ENCODE assay signal across 9 mouse cellular contexts in the genomic region with DNA sequence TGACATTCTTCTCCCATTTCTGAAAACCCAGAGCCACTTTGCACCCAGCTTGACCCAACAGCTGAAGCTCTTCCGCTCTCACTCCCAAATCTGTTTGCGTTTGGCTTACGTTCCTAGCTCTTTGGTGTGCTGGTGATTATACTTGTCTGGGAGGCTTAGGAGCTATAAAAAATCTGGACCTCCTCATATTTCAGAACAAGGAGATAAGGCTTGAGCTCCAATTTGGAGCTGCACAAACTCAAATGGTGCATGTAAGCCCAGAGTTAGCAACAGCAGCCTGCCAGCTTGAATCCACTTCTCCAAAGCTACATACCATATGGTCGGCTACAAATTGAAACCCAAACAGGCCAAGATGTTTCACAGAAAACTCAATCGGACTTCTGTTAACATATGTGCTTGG.
A peak's percentile ranks its signal among the peaks of the same experiment; 100 is the strongest.
DNase-seq lines count a peak whose midpoint lies in the region; ATAC-seq lines count a peak whose summit lies in the region.
"Had no signal": no experiment of that assay in that cellular context is flagged by ENCODE, and none has a peak within 500 bp of the region (broad histone marks: within the 10 kb centered on the region; RNA-seq: fewer than 3 reads in every experiment).

No protein-coding gene starts in this region.

- no peak overlapping the region for H3K4me3 ChIP-seq in heart, embryonic 15.5 days
- H3K4me3 ChIP-seq: limb, embryonic 12.5 days had no signal

- no peaks in the 10 kb centered on the region for H3K36me3 ChIP-seq in heart, embryonic 15.5 days
- H3K36me3 ChIP-seq: limb, embryonic 12.5 days had no signal

- WGBS in heart, embryonic 15.5 days = 43% methylated on average over 5 of the region's 5 CpGs

- H3K9me3 ChIP-seq in heart, embryonic 15.5 days (replicated peaks) = no peaks in the 10 kb centered on the region
- H3K9me3 ChIP-seq: limb, embryonic 12.5 days had no signal

- no peak overlapping the region for H3K9ac ChIP-seq in heart, embryonic 15.5 days
- H3K9ac ChIP-seq: limb, embryonic 12.5 days had no signal

- no peaks in the 10 kb centered on the region for H3K4me1 ChIP-seq in heart, embryonic 15.5 days (replicated peaks)

- no peak overlapping the region for H3K4me2 ChIP-seq in heart, embryonic 15.5 days
- H3K4me2 ChIP-seq: limb, embryonic 12.5 days had no signal

- no peaks in the 10 kb centered on the region for H3K27me3 ChIP-seq in heart, embryonic 15.5 days
- H3K27me3 ChIP-seq: limb, embryonic 12.5 days had no signal

- no peak for ATAC-seq in heart, embryonic 15.5 days (replicated peaks; ENCODE audit: insufficient number of reproducible peaks, insufficient read depth, low FRiP score, low read depth)
- no peak for ATAC-seq in inflammation-experienced regulatory T-cells, adult 6 months
- no peak for ATAC-seq in activated CD4-positive, CD25-positive, alpha-beta regulatory T cell, adult 4 months

- DNase-seq in layer of hippocampus, adult 18-20 months (ENCODE audit: low spot score in 2 of 2) = peak; percentile 33 to 53
- DNase-seq in layer of hippocampus, postnatal 25 days (ENCODE audit: extremely low spot score in 1 of 2, low spot score in 1 of 2) = no peak
- peak; percentile 54 for DNase-seq in layer of hippocampus, adult 9-11 months
- DNase-seq in right cerebral cortex, postnatal 4 days = peak; percentile 4
- no peak for DNase-seq in thymus, postnatal 0 days (ENCODE audit: low spot score)

- peak overlapping the region; percentile 24; the same call in 1 of the 2 replicates for H3K27ac ChIP-seq in heart, embryonic 15.5 days
- H3K27ac ChIP-seq: limb, embryonic 12.5 days had no signal

Comparison
In these comparisons a context has a peak if more than half of its experiments do, and no peak if none do; other contexts are left out.
1. DNase-seq: peak in layer of hippocampus, adult 18-20 months (2 of 2), layer of hippocampus, adult 9-11 months (single experiment) and right cerebral cortex, postnatal 4 days (single experiment); none in layer of hippocampus, postnatal 25 days (0 of 2) and thymus, postnatal 0 days (single experiment).